Mouse (Mus musculus) bone marrow macrophage, adult 2 months (primary cell): ENCODE data around the gene Mtf1.

Experiments
- CTCF ChIP-seq: IDR thresholded peaks from 2 replicates; pipeline ENCODE4 v1.5.1; 2012; ENCODE audit warnings: low read depth, mild to moderate bottlenecking, low read length, moderate library complexity
- POLR2A ChIP-seq: IDR thresholded peaks from 2 replicates; pipeline ENCODE4 v1.6.1; 2012; ENCODE audit warnings: mild to moderate bottlenecking, low read depth, low read length, borderline replicate concordance

GRCm38 (mm10) chr4:124847573-124847972 is 45.7 kb downstream of the Mtf1 start:
- TF ChIP-seq CTCF, result peak; percentile 84
- TF ChIP-seq POLR2A, result no peak
